Mouse (Mus musculus) erythroblast, embryonic 14.5 days (primary cell): ENCODE measurements around the gene Fubp1. TPM values are rescaled to one million over a fixed set of nuclear protein-coding genes. Genes with fewer than 3 reads are reported as not detected.
"Not testable (repeated sequence)": the region's sequence is repeated elsewhere in the genome, so short reads cannot be mapped to it uniquely, and the experiment has no call there.

ENCODE experiments used
- H3K27me3 ChIP-seq: 2 replicates; pipeline ENCODE4 v1.6.1; 2012; ENCODE audit warnings: inconsistent platforms; ENCODE audit not compliant: control insufficient read depth
- H3K36me3 ChIP-seq: 2 replicates; pipeline ENCODE4 v1.6.1; 2012; ENCODE audit warnings: mild to moderate bottlenecking, inconsistent platforms; ENCODE audit not compliant: control insufficient read depth
- H3K4me1 ChIP-seq: 2 replicates; pipeline ENCODE4 v1.6.1; 2012; ENCODE audit warnings: inconsistent platforms; ENCODE audit not compliant: control insufficient read depth
- H3K4me3 ChIP-seq: replicated peaks from 2 replicates; pipeline ENCODE3; 2012; ENCODE audit warnings: moderate library complexity, mild to moderate bottlenecking, inconsistent platforms
- H3K9me3 ChIP-seq: 2 replicates; pipeline ENCODE4 v1.6.1; 2012; ENCODE audit warnings: low read length, inconsistent platforms, mixed read lengths; ENCODE audit not compliant: control insufficient read depth
- GATA1 ChIP-seq: IDR thresholded peaks from 2 replicates; pipeline ENCODE4 v1.6.1; 2012; ENCODE audit warnings: low read length, inconsistent platforms, mixed read lengths
- TAL1 ChIP-seq: IDR thresholded peaks from 3 replicates; pipeline ENCODE4 v1.6.1; 2012; ENCODE audit warnings: low read length, inconsistent platforms, mixed read lengths
- polyA plus RNA-seq: library from polyadenylated mRNA; stranded (reverse); fragments of >175 nt; gene quantifications from 2 replicates; pipeline ENCODE4 v1.2.3, GENCODE M21; 2012

Gene Fubp1
- polyA plus RNA-seq, 1 experiment = 27.0 TPM

DNA sequence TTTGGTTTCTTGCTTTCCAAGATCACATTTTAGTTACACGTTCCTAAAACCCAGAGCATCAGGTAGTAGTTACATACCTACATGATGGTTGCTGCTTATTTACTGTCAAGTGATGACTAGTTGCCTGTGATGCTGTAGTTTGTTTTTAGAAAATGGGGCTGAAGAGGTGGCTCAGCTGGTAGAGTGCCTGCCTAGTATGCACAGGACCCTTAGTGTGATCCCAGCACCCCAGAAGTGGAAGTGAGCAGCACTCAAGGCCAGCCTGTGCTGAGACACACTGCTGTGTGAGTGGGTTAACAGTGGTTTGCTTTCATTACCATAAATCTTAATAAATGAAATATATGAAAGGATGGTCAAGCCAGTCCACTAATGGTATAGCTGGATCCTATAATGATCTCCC, 29.4 kb downstream of the Fubp1 start:
- H3K4me3 ChIP-seq = no peak overlapping the region
- H3K36me3 ChIP-seq = peaks cover 62% of the 10 kb centered on the region
- no peaks in the 10 kb centered on the region for H3K9me3 ChIP-seq
- no peaks in the 10 kb centered on the region for H3K27me3 ChIP-seq
- H3K4me1 ChIP-seq = peaks cover 2% of the 10 kb centered on the region; the same call in 1 of the 2 replicates
- TF ChIP-seq TAL1 (no peak), GATA1 (no peak)

DNA sequence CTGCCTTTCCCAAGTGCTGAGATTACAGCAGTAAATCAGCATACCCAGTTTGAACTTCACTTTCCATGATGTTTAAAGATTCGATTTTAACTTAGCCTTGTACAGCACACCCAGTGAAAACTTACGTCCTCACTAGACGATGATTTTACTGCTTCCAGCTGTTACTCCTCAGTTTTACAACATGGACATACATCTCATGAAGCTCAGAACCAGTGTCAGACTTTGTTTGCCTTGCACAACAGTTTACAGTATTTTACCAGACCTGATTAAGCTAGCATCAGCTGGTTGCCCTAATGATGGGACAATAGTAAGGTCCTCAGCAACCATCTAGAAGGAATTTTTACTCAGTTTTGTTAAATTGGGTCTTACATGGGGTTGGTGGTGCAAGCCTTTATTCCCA, 30.9 kb downstream of the Fubp1 start:
- peaks cover 46% of the 10 kb centered on the region for H3K36me3 ChIP-seq
- peaks cover 2% of the 10 kb centered on the region; the same call in 1 of the 2 replicates for H3K4me1 ChIP-seq
- no peak overlapping the region for H3K4me3 ChIP-seq
- H3K27me3 ChIP-seq = no peaks in the 10 kb centered on the region
- peaks cover 5% of the 10 kb centered on the region; the same call in 1 of the 2 replicates for H3K9me3 ChIP-seq
- TF ChIP-seq TAL1 = no peak
- no peak for TF ChIP-seq GATA1

DNA sequence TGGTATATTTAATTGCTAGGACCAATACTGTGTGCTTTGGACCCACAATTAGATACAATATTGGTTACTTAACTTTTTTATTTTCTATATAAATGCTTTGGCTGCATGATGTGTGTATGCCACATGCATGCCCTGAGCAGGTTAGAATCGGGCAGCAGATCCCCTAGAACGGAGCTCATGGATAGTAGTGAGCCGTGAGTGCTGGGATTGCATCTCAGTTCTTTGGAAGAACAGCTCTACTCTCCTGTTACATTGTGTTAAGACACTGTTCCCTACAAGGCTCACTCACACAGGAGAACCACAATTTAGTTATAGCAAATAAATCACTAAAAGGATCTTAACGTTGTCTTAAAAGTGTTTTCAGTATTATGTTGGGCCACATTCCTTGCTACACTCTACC, 33.1 kb downstream of the Fubp1 start:
- TF ChIP-seq GATA1 = no peak
- TF ChIP-seq TAL1 = no peak
- Histone ChIP-seq H3K4me1 (peaks cover 2% of the 10 kb centered on the region; the same call in 1 of the 2 replicates), H3K27me3 (peaks cover 2% of the 10 kb centered on the region; the same call in 1 of the 2 replicates), H3K4me3 (no peak overlapping the region), H3K36me3 (peaks cover 24% of the 10 kb centered on the region), H3K9me3 (peaks cover 5% of the 10 kb centered on the region; the same call in 1 of the 2 replicates)

DNA sequence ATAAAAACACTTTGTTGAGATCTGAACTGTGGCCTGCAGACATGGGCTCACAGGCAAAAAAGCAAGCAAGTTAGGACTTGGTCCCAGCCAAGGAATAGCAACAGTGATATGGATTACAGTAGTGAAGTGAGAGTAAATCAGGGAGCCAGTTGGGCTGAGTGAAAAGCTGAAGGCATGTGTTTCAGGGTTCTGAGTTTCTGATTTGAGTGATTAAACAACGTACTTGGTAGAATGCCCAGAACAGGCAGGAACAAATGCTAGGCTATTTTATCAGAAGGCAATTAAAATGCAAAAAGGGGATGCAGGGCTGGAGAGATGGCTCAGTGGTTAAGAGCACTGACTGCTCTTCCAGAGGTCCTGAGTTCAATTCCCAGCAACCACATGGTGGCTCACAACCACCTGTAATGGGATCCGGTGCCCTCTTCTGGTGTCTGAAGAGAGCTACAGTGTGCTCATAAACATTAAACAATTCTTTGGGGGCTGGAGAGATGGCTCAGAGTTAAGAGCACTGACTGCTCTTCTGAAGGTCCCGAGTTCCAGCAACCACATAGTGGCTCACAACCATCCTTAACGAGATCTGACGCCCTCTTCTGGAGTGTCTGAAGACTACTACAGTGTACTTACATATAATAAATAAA, 35.2 kb downstream of the Fubp1 start:
- Histone ChIP-seq H3K9me3 (peaks cover 5% of the 10 kb centered on the region; the same call in 1 of the 2 replicates), H3K4me1 (no peaks in the 10 kb centered on the region), H3K36me3 (peaks cover 8% of the 10 kb centered on the region; the same call in 1 of the 2 replicates), H3K27me3 (peaks cover 2% of the 10 kb centered on the region; the same call in 1 of the 2 replicates), H3K4me3 (no peak overlapping the region)
- TF ChIP-seq TAL1 (no peak), GATA1 (no peak)

DNA sequence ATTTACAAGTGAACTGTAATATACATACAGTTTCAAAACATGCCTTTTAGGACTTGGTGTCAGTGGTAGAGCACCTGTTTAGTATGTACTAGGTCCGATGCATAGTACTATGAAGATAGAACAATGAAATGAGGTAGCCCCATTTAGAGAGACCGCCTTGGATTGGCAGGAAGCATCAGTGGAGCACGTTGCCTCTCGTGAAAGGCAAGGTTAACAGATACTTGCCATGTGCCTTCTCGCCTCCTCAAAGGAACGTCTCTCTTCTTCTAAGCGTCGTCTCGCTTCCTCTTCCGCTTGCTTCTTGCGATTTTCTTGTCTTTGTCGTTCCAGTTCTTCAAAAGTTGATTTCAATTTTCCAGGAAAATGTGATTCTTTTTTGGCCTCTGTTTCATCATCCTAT, 37.5 kb downstream of the Fubp1 start:
- no peaks in the 10 kb centered on the region for H3K4me1 ChIP-seq
- H3K9me3 ChIP-seq = peaks cover 5% of the 10 kb centered on the region; the same call in 1 of the 2 replicates
- H3K27me3 ChIP-seq = peaks cover 2% of the 10 kb centered on the region; the same call in 1 of the 2 replicates
- TF ChIP-seq TAL1 (no peak), GATA1 (no peak)
- H3K4me3 ChIP-seq = no peak overlapping the region
- H3K36me3 ChIP-seq = no peaks in the 10 kb centered on the region

DNA sequence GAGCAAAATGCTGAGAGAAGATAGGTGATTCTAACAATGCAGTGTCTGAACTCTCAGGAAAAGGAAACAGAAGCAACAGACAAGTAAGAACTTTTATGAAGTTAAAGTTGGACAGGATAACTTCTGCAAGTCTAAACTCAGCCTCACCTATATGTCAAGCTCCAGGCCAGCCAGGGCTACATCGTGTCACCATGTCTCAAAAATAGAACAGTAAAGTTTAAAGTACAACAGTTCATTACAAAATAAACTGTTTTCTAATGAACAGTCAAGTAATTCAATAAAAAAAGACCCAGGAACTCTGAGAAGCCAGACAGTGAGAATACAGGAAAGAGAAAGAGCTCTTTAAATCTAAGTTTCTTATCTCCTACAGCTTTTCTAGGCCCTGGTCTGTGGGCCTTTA, 40.3 kb downstream of the Fubp1 start:
- Histone ChIP-seq H3K9me3 (peaks cover 1% of the 10 kb centered on the region; the same call in 1 of the 2 replicates), H3K27me3 (peaks cover 2% of the 10 kb centered on the region; the same call in 1 of the 2 replicates), H3K4me3 (no peak overlapping the region), H3K4me1 (no peaks in the 10 kb centered on the region), H3K36me3 (no peaks in the 10 kb centered on the region)
- TF ChIP-seq TAL1 (no peak), GATA1 (no peak)

DNA sequence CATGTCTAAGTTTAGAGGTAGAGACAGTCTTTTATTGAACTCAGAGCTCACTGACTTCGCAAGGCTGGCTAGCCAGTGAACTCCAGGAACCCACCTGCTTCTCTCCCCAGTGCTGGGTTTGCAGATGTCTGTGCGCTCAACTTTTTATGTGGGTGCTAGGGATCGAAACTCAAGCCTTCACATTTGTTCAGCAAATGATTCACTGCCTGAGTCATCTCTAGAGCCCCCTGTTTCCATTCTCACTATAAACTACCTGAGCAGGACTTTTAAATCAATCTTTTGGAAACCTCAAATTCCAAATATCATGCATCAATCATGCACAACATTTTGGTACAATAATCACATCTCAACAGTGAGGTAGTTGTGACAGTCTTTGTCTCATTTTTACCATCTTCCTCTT, 47.3 kb downstream of the Fubp1 start:
- Histone ChIP-seq H3K4me1 (peaks cover 8% of the 10 kb centered on the region), H3K36me3 (no peaks in the 10 kb centered on the region), H3K9me3 (no peaks in the 10 kb centered on the region), H3K4me3 (no peak overlapping the region), H3K27me3 (peaks cover 31% of the 10 kb centered on the region)
- TF ChIP-seq GATA1 = no peak
- no peak for TF ChIP-seq TAL1

DNA sequence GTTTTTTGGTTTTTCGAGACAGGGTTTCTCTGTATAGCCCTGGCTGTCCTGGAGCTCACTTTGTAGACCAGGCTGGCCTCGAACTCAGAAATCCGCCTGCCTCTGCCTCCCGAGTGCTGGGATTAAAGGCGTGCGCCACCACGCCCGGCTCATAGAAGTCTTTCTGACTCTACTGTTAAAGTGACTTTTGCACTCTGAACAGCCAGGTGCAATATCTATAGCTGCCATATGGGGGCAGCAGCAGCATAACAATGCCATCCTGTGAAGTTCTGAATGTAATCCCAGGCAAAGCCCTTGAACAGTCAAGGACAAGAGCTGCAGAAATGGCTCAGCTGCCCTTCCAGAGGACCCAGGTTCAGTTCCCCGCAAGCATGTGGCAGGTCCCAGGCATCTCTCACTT, 49.2 kb downstream of the Fubp1 start:
- not testable (repeated sequence) for H3K4me1 ChIP-seq, H3K4me3 ChIP-seq, H3K36me3 ChIP-seq, H3K9me3 ChIP-seq
- H3K27me3 ChIP-seq = peaks cover 50% of the 10 kb centered on the region

DNA sequence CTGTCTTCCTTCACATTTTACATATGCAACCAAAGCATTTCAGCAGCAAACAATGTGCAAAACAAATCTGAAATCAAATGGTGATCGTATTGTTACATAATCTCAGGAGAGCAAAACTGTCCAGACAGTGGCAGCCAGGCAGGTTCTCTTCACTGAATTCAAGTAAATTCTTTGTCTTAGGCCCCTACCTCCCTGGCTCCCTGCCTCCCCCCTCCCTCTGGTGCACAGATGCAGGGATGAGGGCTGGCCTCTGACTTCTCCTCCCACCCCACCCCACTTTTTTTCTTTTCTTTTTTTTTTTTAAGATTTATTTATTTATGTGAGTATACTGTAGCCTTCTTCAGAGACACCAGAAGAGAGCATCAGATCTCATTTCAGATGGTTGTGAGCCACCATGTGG, 50.1 kb downstream of the Fubp1 start:
- no peaks in the 10 kb centered on the region for H3K9me3 ChIP-seq
- TF ChIP-seq TAL1 (no peak), GATA1 (no peak)
- peaks cover 60% of the 10 kb centered on the region for H3K27me3 ChIP-seq
- no peak overlapping the region for H3K4me3 ChIP-seq
- H3K4me1 ChIP-seq = peaks cover 13% of the 10 kb centered on the region
- no peaks in the 10 kb centered on the region for H3K36me3 ChIP-seq

DNA sequence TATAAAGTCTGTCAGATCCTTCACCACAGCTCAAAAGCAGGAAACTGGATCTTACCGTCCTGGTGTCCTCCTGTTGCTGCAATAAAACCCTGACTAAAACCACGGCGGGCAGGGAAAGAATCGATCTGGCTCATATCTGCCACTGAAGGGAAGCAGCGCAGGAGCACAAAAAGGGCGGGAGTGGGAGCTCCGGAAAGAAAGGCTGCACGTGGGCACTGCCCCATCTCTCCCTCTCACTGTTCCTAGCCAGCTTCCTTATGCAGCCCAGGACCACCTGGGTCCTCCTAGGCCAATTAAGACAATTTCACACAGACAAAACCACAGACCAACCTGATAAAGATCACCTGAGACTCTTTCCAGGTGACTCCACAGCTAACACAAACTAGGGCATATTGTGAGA, 51.2 kb downstream of the Fubp1 start:
- H3K27me3 ChIP-seq = peaks cover 70% of the 10 kb centered on the region

More for the DNA sequence above, 51.2 kb downstream of the Fubp1 start:
- peaks cover 21% of the 10 kb centered on the region for H3K4me1 ChIP-seq
- H3K9me3 ChIP-seq = no peaks in the 10 kb centered on the region
- H3K4me3 ChIP-seq = no peak overlapping the region
- no peak for TF ChIP-seq TAL1
- TF ChIP-seq GATA1 = no peak
- H3K36me3 ChIP-seq = no peaks in the 10 kb centered on the region
